Mouse (Mus musculus): ENCODE results near the gene Tecpr2. TPM values are rescaled to one million over a fixed set of nuclear protein-coding genes. Genes with fewer than 3 reads are reported as not detected.

The Tecpr2 gene
- polyA plus RNA-seq, 1 experiment from 2014 or later, result 5.7 TPM

DNA sequence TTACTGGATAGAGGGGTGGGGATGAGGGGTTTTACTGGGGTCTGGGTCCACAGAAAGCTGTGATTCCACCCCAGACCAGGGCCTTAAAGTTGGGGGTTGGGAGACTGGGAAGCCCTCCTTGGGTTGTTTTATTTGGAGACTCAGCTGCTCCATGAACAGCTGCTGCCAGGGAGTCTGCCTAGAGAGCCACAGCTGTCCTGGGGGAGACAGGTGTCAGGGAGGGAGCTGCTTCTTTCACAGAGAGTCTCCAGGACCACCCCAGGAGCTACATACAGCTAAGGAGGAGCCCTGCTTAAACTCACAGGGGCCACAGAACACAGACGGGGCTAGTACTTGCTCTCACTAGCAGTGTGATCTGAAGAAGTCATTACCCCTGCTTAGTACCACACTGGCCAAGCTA is 132.1 kb downstream of the Tecpr2 start:
- Histone ChIP-seq H3K27me3 (no peaks in the 10 kb centered on the region), H3K4me3 (no peak overlapping the region), H3K9ac (no peak overlapping the region), H3K4me2 (replicated peaks) (no peak overlapping the region), H3K36me3 (no peaks in the 10 kb centered on the region), H3K27ac (no peak overlapping the region), H3K9me3 (no peaks in the 10 kb centered on the region), H3K4me1 (0 out of 2 replicates have a peak, but pooled peaks cover under 1% of the 10 kb centered on the region)
- ATAC-seq (ENCODE audit: insufficient number of reproducible peaks, insufficient read depth, low FRiP score, low TSS enrichment), result 0 out of 2 replicates have a peak, but pooled peaks have one; percentile 47
- WGBS, result 15% methylated on average over 1 of the region's 1 CpGs

DNA sequence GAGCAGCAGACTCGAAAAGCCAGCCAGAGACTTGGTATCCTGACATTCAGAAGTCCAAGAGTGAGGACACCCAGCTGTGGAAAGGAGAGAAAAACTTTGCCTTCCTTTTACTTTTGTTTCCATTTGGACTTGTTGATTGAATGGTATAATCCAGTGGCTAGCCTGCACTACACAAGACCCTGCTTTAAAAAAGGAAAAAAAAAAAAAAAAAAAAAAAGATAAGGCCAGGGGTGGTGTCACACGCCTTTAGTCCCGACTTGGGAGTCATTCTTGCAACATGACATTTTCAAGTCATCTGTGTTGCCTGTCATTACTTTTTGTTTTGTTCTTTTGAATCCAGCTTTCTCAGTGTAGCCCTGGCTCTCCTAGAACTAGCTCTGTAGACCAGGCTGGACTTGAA is 132.5 kb downstream of the Tecpr2 start:
- no peak overlapping the region for H3K27ac ChIP-seq
- no peak for ATAC-seq (ENCODE audit: insufficient number of reproducible peaks, insufficient read depth, low FRiP score, low TSS enrichment)

More for the DNA sequence above, 132.5 kb downstream of the Tecpr2 start:
- Histone ChIP-seq H3K4me1 (no peaks in the 10 kb centered on the region), H3K36me3 (no peaks in the 10 kb centered on the region), H3K4me2 (replicated peaks) (no peak overlapping the region), H3K9me3 (no peaks in the 10 kb centered on the region), H3K27me3 (no peaks in the 10 kb centered on the region), H3K4me3 (no peak overlapping the region), H3K9ac (no peak overlapping the region)
- 68% methylated on average over 3 of the region's 3 CpGs for WGBS

Other genes starting within 250 kb of the Tecpr2 start
- gene 1700001K19Rik, start 206.6 kb upstream of the Tecpr2 start, polyA plus RNA-seq (2016; fragmentation: Nextera tagmentation; extraction: Ambion mirVana), result 0.24 TPM in 1 of 2 replicates, not detected in the other
- 841 and 859 TPM in 2 replicates for gene Hsp90aa1, start 186.5 kb upstream of the Tecpr2 start, polyA plus RNA-seq (2016; fragmentation: Nextera tagmentation; extraction: Ambion mirVana)
- gene Wdr20, start 151.3 kb upstream of the Tecpr2 start, polyA plus RNA-seq (2016; fragmentation: Nextera tagmentation; extraction: Ambion mirVana), result 30.1 and 31.7 TPM in 2 replicates
- gene Mok, start 48.3 kb upstream of the Tecpr2 start, polyA plus RNA-seq (2016; fragmentation: Nextera tagmentation; extraction: Ambion mirVana), result 6.2 and 7.2 TPM in 2 replicates
- gene Zfp839, start 39.0 kb upstream of the Tecpr2 start, polyA plus RNA-seq (2016; fragmentation: Nextera tagmentation; extraction: Ambion mirVana), result 8.9 and 9.0 TPM in 2 replicates
- gene Cinp, start 119 bp upstream of the Tecpr2 start, polyA plus RNA-seq (2016; fragmentation: Nextera tagmentation; extraction: Ambion mirVana), result 70.0 and 75.6 TPM in 2 replicates
- 16.0 and 17.5 TPM in 2 replicates for gene Ankrd9, start 89.8 kb downstream of the Tecpr2 start, polyA plus RNA-seq (2016; fragmentation: Nextera tagmentation; extraction: Ambion mirVana)
- gene Rcor1, start 150.1 kb downstream of the Tecpr2 start, polyA plus RNA-seq (2016; fragmentation: Nextera tagmentation; extraction: Ambion mirVana), result 13.0 TPM in 2 replicates